Mouse (Mus musculus) cortical plate, adult 2 months (tissue): ENCODE measurements around the gene Dlg5.

ENCODE experiments used
- CTCF ChIP-seq: fragments of 200-500 bp; IDR thresholded peaks from 2 replicates; pipeline ENCODE4 v1.5.1; 2011; ENCODE audit warnings: mild to moderate bottlenecking, control low read depth, low read length; ENCODE audit not compliant: insufficient read depth; ENCODE audit errors: extremely low read depth
- POLR2A ChIP-seq: fragments of 200-500 bp; IDR thresholded peaks from 2 replicates; pipeline ENCODE4 v1.6.1; 2011; ENCODE audit warnings: mild to moderate bottlenecking, low read length, control low read depth; ENCODE audit not compliant: insufficient read depth; ENCODE audit errors: extremely low read depth

GRCm38 (mm10) chr14:24181811-24182506, 63.8 kb downstream of the Dlg5 start:
- TF ChIP-seq CTCF (peak; percentile 92), POLR2A (no peak)
